ENCODE assay signal across 9 mouse cellular contexts in genomic region chr11:3774463-3775262, GRCm38 (mm10).
DNase-seq lines count a peak whose midpoint lies in the region; ATAC-seq and TF ChIP-seq lines count a peak whose summit lies in the region.
"Had no signal": no experiment of that assay in that cellular context is flagged by ENCODE, and none has a peak within 500 bp of the region (broad histone marks: within the 10 kb centered on the region; RNA-seq: fewer than 3 reads in every experiment).

No protein-coding gene starts in this region.

- WGBS in embryonic facial prominence, embryonic 13.5 days: 2% methylated on average over 56 of the region's 56 CpGs
- WGBS in hindbrain, postnatal 0 days: 2% methylated on average over 55 of the region's 56 CpGs

- H3K36me3 ChIP-seq in embryonic facial prominence, embryonic 13.5 days: no peaks in the 10 kb centered on the region
- H3K36me3 ChIP-seq in hindbrain, postnatal 0 days (ENCODE audit: insufficient read depth, low read length): no peaks in the 10 kb centered on the region
- no peaks in the 10 kb centered on the region for H3K36me3 ChIP-seq in splenic B cell, adult 2 months (ENCODE audit: control insufficient read depth, insufficient read depth, low read length, poor library complexity, severe bottlenecking)

- DNase-seq in kidney, postnatal 10 days: peak; percentile 71
- DNase-seq in kidney, adult 18-20 months: no peak
- DNase-seq in adrenal gland, postnatal 14 days: peak; percentile 74
- DNase-seq in hindbrain, postnatal 0 days (ENCODE audit: low spot score): peak; percentile 55
- peak; percentile 32 to 39 for DNase-seq in lung, postnatal 4 days
- DNase-seq in splenic B cell, adult 2 months (ENCODE audit: low read depth, low spot score): peak; percentile 4
- no peak for DNase-seq in layer of hippocampus, adult 9-11 months

- H3K27me3 ChIP-seq in embryonic facial prominence, embryonic 13.5 days: peaks cover 54% of the 10 kb centered on the region
- H3K27me3 ChIP-seq in hindbrain, postnatal 0 days (ENCODE audit: insufficient read depth, low read length): no peaks in the 10 kb centered on the region
- H3K27me3 ChIP-seq in splenic B cell, adult 2 months (ENCODE audit: control insufficient read depth, insufficient read depth, low read length, poor library complexity, severe bottlenecking): no peaks in the 10 kb centered on the region

- peak overlapping the region; percentile 38 for H3K4me3 ChIP-seq in embryonic facial prominence, embryonic 13.5 days
- H3K4me3 ChIP-seq in hindbrain, postnatal 0 days (ENCODE audit: low read length): peak overlapping the region; percentile 53

- ATAC-seq in embryonic facial prominence, embryonic 13.5 days (ENCODE audit: insufficient number of reproducible peaks, insufficient read depth, low FRiP score, low TSS enrichment, low read depth): no peak
- ATAC-seq in hindbrain, postnatal 0 days: peak; percentile 69

- peak overlapping the region; percentile 64 for H3K4me2 ChIP-seq in embryonic facial prominence, embryonic 13.5 days
- H3K4me2 ChIP-seq in hindbrain, postnatal 0 days (ENCODE audit: low read depth, low read length): peak overlapping the region; percentile 83

- H3K27ac ChIP-seq in embryonic facial prominence, embryonic 13.5 days: no peak overlapping the region
- peak overlapping the region; percentile 87 for H3K27ac ChIP-seq in hindbrain, postnatal 0 days
- H3K27ac ChIP-seq: macrophage had no signal

- no peak for TF ChIP-seq CTCF in hindbrain, postnatal 0 days (IDR thresholded peaks at IDR 0.05; ENCODE audit: low read depth)

- H3K9ac ChIP-seq in embryonic facial prominence, embryonic 13.5 days: no peak overlapping the region
- H3K9ac ChIP-seq in hindbrain, postnatal 0 days (replicated peaks; ENCODE audit: low read length): peak overlapping the region; percentile 82

- H3K9me3 ChIP-seq in embryonic facial prominence, embryonic 13.5 days: no peaks in the 10 kb centered on the region
- no peaks in the 10 kb centered on the region for H3K9me3 ChIP-seq in hindbrain, postnatal 0 days (ENCODE audit: low read length)

- H3K4me1 ChIP-seq in embryonic facial prominence, embryonic 13.5 days: peaks cover 10% of the 10 kb centered on the region
- H3K4me1 ChIP-seq in hindbrain, postnatal 0 days (ENCODE audit: insufficient read depth, low read length): peaks cover 4% of the 10 kb centered on the region; the same call in 1 of the 2 replicates

Comparison
In these comparisons a context has a peak if more than half of its experiments do, and no peak if none do; other contexts are left out.
1. DNase-seq: peak in kidney, postnatal 10 days (single experiment), adrenal gland, postnatal 14 days (single experiment), hindbrain, postnatal 0 days (single experiment), lung, postnatal 4 days (2 of 2) and splenic B cell, adult 2 months (single experiment); none in kidney, adult 18-20 months (single experiment) and layer of hippocampus, adult 9-11 months (single experiment).